Comparison of ENCODE assay signal across 13 mouse cellular contexts in the genomic region with DNA sequence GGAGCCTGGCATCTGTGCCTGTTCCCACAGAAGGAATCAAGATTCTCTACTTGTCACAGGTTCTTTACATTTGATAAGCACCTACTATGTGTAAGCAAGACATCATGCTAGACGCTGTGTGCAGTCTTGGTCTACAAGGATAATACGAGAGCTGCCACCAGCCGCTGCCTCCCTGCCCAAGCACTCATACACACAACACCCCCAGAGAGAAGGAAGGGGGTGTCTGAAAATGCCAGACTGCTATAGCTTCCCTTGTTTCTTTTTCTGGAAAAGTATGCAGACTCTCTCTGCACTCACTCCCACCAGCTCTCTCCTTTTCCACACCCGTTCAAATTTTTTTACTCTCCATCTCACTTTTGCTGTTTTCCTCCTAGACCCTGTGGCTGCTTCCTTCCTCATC. TPM values are rescaled to one million over a fixed set of nuclear protein-coding genes. Genes with fewer than 3 reads are reported as not detected.
DNase-seq lines count a peak whose midpoint lies in the region; ATAC-seq lines count a peak whose summit lies in the region.
"Had no signal": no experiment of that assay in that cellular context is flagged by ENCODE, and none has a peak within 500 bp of the region (broad histone marks: within the 10 kb centered on the region; RNA-seq: fewer than 3 reads in every experiment).

No protein-coding gene starts in this region.

- intact Hi-C loops in left cerebral cortex, postnatal 25 days (cut with DNase I), result no loop called here

- no peak for ATAC-seq in forebrain, embryonic 12.5 days (ENCODE audit: low FRiP score)

- peaks cover 79% of the 10 kb centered on the region for H3K4me1 ChIP-seq in forebrain, embryonic 12.5 days

- H3K27ac ChIP-seq in forebrain, embryonic 12.5 days, result peak overlapping the region; percentile 92
- H3K27ac ChIP-seq: heart, embryonic 15.5 days; limb, embryonic 13.5 days had no signal

- peak overlapping the region; percentile 72 for H3K4me2 ChIP-seq in forebrain, embryonic 12.5 days
- H3K4me2 ChIP-seq: heart, embryonic 15.5 days had no signal

- H3K36me3 ChIP-seq in forebrain, embryonic 12.5 days (replicated peaks), result peaks cover 13% of the 10 kb centered on the region; the same call in 1 of the 2 replicates
- H3K36me3 ChIP-seq: heart, embryonic 15.5 days; limb, embryonic 13.5 days had no signal

- H3K9me3 ChIP-seq in forebrain, embryonic 12.5 days, result no peaks in the 10 kb centered on the region
- H3K9me3 ChIP-seq: heart, embryonic 15.5 days; limb, embryonic 13.5 days had no signal

- WGBS in forebrain, embryonic 12.5 days, result 22% methylated on average over 4 of the region's 4 CpGs

- peak overlapping the region; percentile 64 for H3K4me3 ChIP-seq in forebrain, embryonic 12.5 days (replicated peaks)
- H3K4me3 ChIP-seq: erythroblast, embryonic 14.5 days; heart, embryonic 15.5 days; limb, embryonic 13.5 days had no signal

- peak; percentile 72 for DNase-seq in layer of hippocampus, adult 9-11 months
- no peak for DNase-seq in layer of hippocampus, postnatal 14 days (ENCODE audit: low spot score in 2 of 2)
- DNase-seq in left cerebral cortex, postnatal 25 days (ENCODE audit: low spot score in 2 of 2), result peak; percentile 64 to 91
- peak; percentile 54 for DNase-seq in right cerebral cortex, postnatal 14 days
- DNase-seq in thymus, postnatal 4 days, result no peak
- DNase-seq in kidney, postnatal 10 days, result no peak
- DNase-seq in gastrocnemius, adult 8-10 months (ENCODE audit: low spot score in 2 of 2), result no peak
- DNase-seq: kidney, postnatal 14 days; lung, postnatal 4 days had no signal

- peak overlapping the region; percentile 84 for H3K9ac ChIP-seq in forebrain, embryonic 12.5 days
- H3K9ac ChIP-seq: heart, embryonic 15.5 days; limb, embryonic 13.5 days had no signal

- H3K27me3 ChIP-seq in forebrain, embryonic 12.5 days, result peaks cover 6% of the 10 kb centered on the region; the same call in 1 of the 2 replicates

RNA-seq across cellular contexts. Expression of a gene that starts 0.7 kb away (rescaled TPM):
- 100 to 1,000 TPM; 205 to 208 TPM for total RNA-seq in layer of hippocampus, postnatal 14 days (2021)
- 218 and 251 TPM in 2 replicates for polyA plus RNA-seq in forebrain, embryonic 12.5 days (2016; fragmentation: Nextera tagmentation; extraction: Ambion mirVana)
- total RNA-seq in left cerebral cortex, postnatal 25 days (2021), result 100 to 1,000 TPM; 166 to 170 TPM
- total RNA-seq in gastrocnemius, adult 8-10 months (2022), result not detected
- polyA plus RNA-seq: erythroblast, embryonic 14.5 days had no signal

RNA-seq across cellular contexts. Expression of a gene that starts 2.7 kb away (rescaled TPM):
- 1 to 10 TPM; 6.0 to 7.1 TPM for total RNA-seq in layer of hippocampus, postnatal 14 days (2021)
- polyA plus RNA-seq in forebrain, embryonic 12.5 days (2016; fragmentation: Nextera tagmentation; extraction: Ambion mirVana), result 18.1 and 19.7 TPM in 2 replicates
- total RNA-seq in left cerebral cortex, postnatal 25 days (2021), result 1 to 10 TPM; 4.2 to 5.3 TPM
- 10 to 100 TPM; 10.6 to 11.8 (median 11.3) TPM for total RNA-seq in gastrocnemius, adult 8-10 months (2022)
- polyA plus RNA-seq: erythroblast, embryonic 14.5 days had no signal

RNA-seq across cellular contexts. Expression of a gene that starts 33.7 kb away (rescaled TPM):
- total RNA-seq in layer of hippocampus, postnatal 14 days (2021), result under 1 TPM in 1 of 2 experiments, not detected in 1; 0.41 TPM
- 1.0 and 1.3 TPM in 2 replicates for polyA plus RNA-seq in forebrain, embryonic 12.5 days (2016; fragmentation: Nextera tagmentation; extraction: Ambion mirVana)
- not detected for total RNA-seq in left cerebral cortex, postnatal 25 days (2021)
- not detected for total RNA-seq in gastrocnemius, adult 8-10 months (2022)
- polyA plus RNA-seq: erythroblast, embryonic 14.5 days had no signal

RNA-seq across cellular contexts. Expression of a gene that starts 34.3 kb away (rescaled TPM):
- 10 to 100 TPM; 42.8 TPM for total RNA-seq in layer of hippocampus, postnatal 14 days (2021)
- polyA plus RNA-seq in forebrain, embryonic 12.5 days (2016; fragmentation: Nextera tagmentation; extraction: Ambion mirVana), result 63.2 and 63.9 TPM in 2 replicates
- total RNA-seq in left cerebral cortex, postnatal 25 days (2021), result 10 to 100 TPM; 37.8 to 38.9 TPM
- total RNA-seq in gastrocnemius, adult 8-10 months (2022), result 10 to 100 TPM; 29.1 to 33.8 (median 32.0) TPM

Comparison
In these comparisons a context has a peak if more than half of its experiments do, and no peak if none do; other contexts are left out.
1. DNase-seq: peak in layer of hippocampus, adult 9-11 months (single experiment), left cerebral cortex, postnatal 25 days (2 of 2) and right cerebral cortex, postnatal 14 days (single experiment); none in layer of hippocampus, postnatal 14 days (0 of 2), thymus, postnatal 4 days (single experiment), kidney, postnatal 10 days (single experiment) and gastrocnemius, adult 8-10 months (0 of 2).
2. RNA of a gene that starts 0.7 kb away (total RNA-seq): 205 to 208 TPM in layer of hippocampus, postnatal 14 days and 166 to 170 TPM in left cerebral cortex, postnatal 25 days; not detected in gastrocnemius, adult 8-10 months; every median in the first group is over 100 times any median in the second.